Mouse (Mus musculus) thymus, adult 2 months (tissue): Measurements from ENCODE around the gene Lypd6.

Experiments
- CTCF ChIP-seq: fragments of 200-500 bp; IDR thresholded peaks from 2 replicates; pipeline ENCODE4 v1.5.1; 2012; ENCODE audit warnings: mild to moderate bottlenecking, control low read depth, low read length, moderate library complexity, borderline replicate concordance; ENCODE audit not compliant: control insufficient read depth, poor library complexity, insufficient read depth; ENCODE audit errors: extremely low read depth
- POLR2A ChIP-seq: fragments of 200-500 bp; IDR thresholded peaks from 2 replicates; pipeline ENCODE4 v1.6.1; 2012; ENCODE audit warnings: mild to moderate bottlenecking, low read length, control low read depth, moderate library complexity; ENCODE audit not compliant: control insufficient read depth, poor library complexity, insufficient read depth; ENCODE audit errors: extremely low read depth

- TF ChIP-seq POLR2A (no peak), CTCF (no peak)
Observed at GRCm38 (mm10) chr2:50106879-50107278, 40.6 kb downstream of the Lypd6 start.
